In the genomic region with DNA sequence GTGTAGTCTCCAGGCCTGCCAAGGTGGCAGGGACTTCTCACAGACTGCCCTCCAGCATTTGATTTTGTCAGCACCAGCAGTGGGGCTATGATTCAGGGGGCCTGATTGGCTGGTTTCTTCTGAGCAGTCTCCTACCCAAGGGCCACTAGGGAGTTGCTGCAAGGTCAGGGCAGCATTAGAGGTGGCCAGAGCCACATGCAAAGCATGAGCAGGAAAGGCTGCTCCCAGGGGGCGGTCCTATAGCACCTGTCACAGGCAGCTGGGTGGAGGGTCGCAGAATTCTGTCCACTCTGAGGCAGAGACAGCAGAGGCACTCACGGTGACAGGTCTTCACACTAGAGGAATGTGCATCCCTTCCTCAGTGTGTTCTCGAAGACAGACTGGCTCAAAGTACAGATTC, we compare ENCODE assay signal across 16 mouse cellular contexts. TPM values are rescaled to one million over a fixed set of nuclear protein-coding genes. Genes with fewer than 3 reads are reported as not detected.
DNase-seq lines count a peak whose midpoint lies in the region; ATAC-seq lines count a peak whose summit lies in the region.
"Had no signal": no experiment of that assay in that cellular context is flagged by ENCODE, and none has a peak within 500 bp of the region (broad histone marks: within the 10 kb centered on the region; RNA-seq: fewer than 3 reads in every experiment).

No protein-coding gene starts in this region.

- peak overlapping the region; percentile 28; the same call in 1 of the 2 replicates for H3K9ac ChIP-seq in embryonic facial prominence, embryonic 13.5 days
- H3K9ac ChIP-seq in intestine, embryonic 16.5 days (ENCODE audit: low read depth, low read length) = 0 out of 2 replicates have a peak overlapping the region, but pooled peaks have one; percentile 4
- H3K9ac ChIP-seq in intestine, embryonic 15.5 days = no peak overlapping the region
- no peak overlapping the region; the same call in 1 of the 2 replicates for H3K9ac ChIP-seq in midbrain, embryonic 14.5 days (replicated peaks; ENCODE audit: low read length)
- H3K9ac ChIP-seq in hindbrain, embryonic 16.5 days (ENCODE audit: low read depth, low read length) = 0 out of 2 replicates have a peak overlapping the region, but pooled peaks have one; percentile 31
- H3K9ac ChIP-seq: forebrain, embryonic 15.5 days; liver, postnatal 0 days had no signal

- no peak for ATAC-seq in embryonic facial prominence, embryonic 13.5 days (ENCODE audit: insufficient number of reproducible peaks, insufficient read depth, low FRiP score, low TSS enrichment, low read depth)
- ATAC-seq in intestine, embryonic 16.5 days = no peak
- ATAC-seq in intestine, embryonic 15.5 days = no peak
- no peak for ATAC-seq in midbrain, embryonic 14.5 days (ENCODE audit: low FRiP score, low TSS enrichment)
- ATAC-seq in hindbrain, embryonic 16.5 days = no peak
- ATAC-seq: activated CD4-positive, CD25-positive, alpha-beta regulatory T cell, adult 4 months; liver, postnatal 0 days had no signal

- H3K4me2 ChIP-seq in embryonic facial prominence, embryonic 13.5 days = no peak overlapping the region
- H3K4me2 ChIP-seq in intestine, embryonic 16.5 days (ENCODE audit: low read depth, low read length) = no peak overlapping the region
- H3K4me2 ChIP-seq in intestine, embryonic 15.5 days (replicated peaks) = no peak overlapping the region
- H3K4me2 ChIP-seq in midbrain, embryonic 14.5 days (ENCODE audit: low read length) = no peak overlapping the region
- H3K4me2 ChIP-seq in hindbrain, embryonic 16.5 days (ENCODE audit: low read length) = no peak overlapping the region
- H3K4me2 ChIP-seq: forebrain, embryonic 15.5 days had no signal

- H3K27me3 ChIP-seq in embryonic facial prominence, embryonic 13.5 days = no peaks in the 10 kb centered on the region
- H3K27me3 ChIP-seq in embryonic facial prominence, embryonic 10.5 days (replicated peaks; ENCODE audit: low read depth, poor library complexity, severe bottlenecking) = no peaks in the 10 kb centered on the region
- H3K27me3 ChIP-seq in intestine, embryonic 16.5 days (replicated peaks; ENCODE audit: control insufficient read depth, insufficient read depth, low read length) = no peaks in the 10 kb centered on the region
- no peaks in the 10 kb centered on the region for H3K27me3 ChIP-seq in intestine, embryonic 15.5 days (replicated peaks)
- no peaks in the 10 kb centered on the region for H3K27me3 ChIP-seq in midbrain, embryonic 10.5 days (ENCODE audit: low read depth, poor library complexity, severe bottlenecking)
- no peaks in the 10 kb centered on the region for H3K27me3 ChIP-seq in midbrain, embryonic 14.5 days (ENCODE audit: control insufficient read depth, insufficient read depth, low read length)
- no peaks in the 10 kb centered on the region for H3K27me3 ChIP-seq in hindbrain, embryonic 16.5 days (replicated peaks; ENCODE audit: control insufficient read depth, insufficient read depth, low read length)
- H3K27me3 ChIP-seq: forebrain, embryonic 15.5 days had no signal

- H3K4me1 ChIP-seq in embryonic facial prominence, embryonic 13.5 days = peaks cover 80% of the 10 kb centered on the region
- H3K4me1 ChIP-seq in embryonic facial prominence, embryonic 10.5 days = peaks cover 72% of the 10 kb centered on the region
- peaks cover 63% of the 10 kb centered on the region for H3K4me1 ChIP-seq in intestine, embryonic 16.5 days (ENCODE audit: control insufficient read depth, insufficient read depth, low read length)
- H3K4me1 ChIP-seq in intestine, embryonic 15.5 days (replicated peaks) = peaks cover 56% of the 10 kb centered on the region
- H3K4me1 ChIP-seq in midbrain, embryonic 10.5 days = peaks cover 72% of the 10 kb centered on the region
- peaks cover 46% of the 10 kb centered on the region for H3K4me1 ChIP-seq in midbrain, embryonic 14.5 days (ENCODE audit: control insufficient read depth, insufficient read depth, low read length)
- H3K4me1 ChIP-seq in hindbrain, embryonic 16.5 days (ENCODE audit: control insufficient read depth, insufficient read depth, low read depth, low read length) = peaks cover 36% of the 10 kb centered on the region

- H3K4me3 ChIP-seq in embryonic facial prominence, embryonic 13.5 days = no peak overlapping the region
- no peak overlapping the region for H3K4me3 ChIP-seq in embryonic facial prominence, embryonic 10.5 days
- no peak overlapping the region for H3K4me3 ChIP-seq in intestine, embryonic 16.5 days (ENCODE audit: low read length)
- no peak overlapping the region for H3K4me3 ChIP-seq in intestine, embryonic 15.5 days (replicated peaks)
- H3K4me3 ChIP-seq in midbrain, embryonic 10.5 days = no peak overlapping the region
- no peak overlapping the region for H3K4me3 ChIP-seq in midbrain, embryonic 14.5 days (replicated peaks; ENCODE audit: low read depth, low read length)
- no peak overlapping the region for H3K4me3 ChIP-seq in hindbrain, embryonic 16.5 days (ENCODE audit: low read length)
- H3K4me3 ChIP-seq: forebrain, embryonic 15.5 days had no signal

- DNase-seq in embryonic facial prominence, embryonic 10.5 days (ENCODE audit: low spot score) = no peak
- DNase-seq in midbrain, embryonic 10.5 days (ENCODE audit: low spot score) = no peak
- no peak for DNase-seq in midbrain, embryonic 14.5 days
- DNase-seq in retina, embryonic 14.5 days (ENCODE audit: low spot score) = no peak
- DNase-seq: cerebellum, postnatal 25 days; gastrocnemius, postnatal 10 days; layer of hippocampus, adult 9-11 months; liver, postnatal 0 days; right cerebral cortex, postnatal 14 days had no signal

- no peak overlapping the region for H3K27ac ChIP-seq in embryonic facial prominence, embryonic 13.5 days
- no peak overlapping the region for H3K27ac ChIP-seq in embryonic facial prominence, embryonic 10.5 days (replicated peaks)
- no peak overlapping the region for H3K27ac ChIP-seq in intestine, embryonic 16.5 days (ENCODE audit: low read length)
- H3K27ac ChIP-seq in intestine, embryonic 15.5 days = no peak overlapping the region
- H3K27ac ChIP-seq in midbrain, embryonic 10.5 days (replicated peaks) = peak overlapping the region; percentile 67; the same call in 1 of the 2 replicates
- no peak overlapping the region for H3K27ac ChIP-seq in midbrain, embryonic 14.5 days (replicated peaks; ENCODE audit: low read depth, low read length)
- H3K27ac ChIP-seq in hindbrain, embryonic 16.5 days (ENCODE audit: low read depth, low read length) = no peak overlapping the region
- H3K27ac ChIP-seq: forebrain, embryonic 15.5 days; kidney, postnatal 0 days had no signal

- 63% methylated on average over 4 of the region's 4 CpGs for WGBS in embryonic facial prominence, embryonic 13.5 days
- WGBS in embryonic facial prominence, embryonic 10.5 days = 70% methylated on average over 4 of the region's 4 CpGs
- WGBS in intestine, embryonic 16.5 days = 61% methylated on average over 4 of the region's 4 CpGs
- WGBS in intestine, embryonic 15.5 days = 62% methylated on average over 4 of the region's 4 CpGs
- WGBS in midbrain, embryonic 10.5 days = 73% methylated on average over 4 of the region's 4 CpGs
- WGBS in midbrain, embryonic 14.5 days = 62% methylated on average over 4 of the region's 4 CpGs
- WGBS in hindbrain, embryonic 16.5 days = 79% methylated on average over 4 of the region's 4 CpGs

- no peaks in the 10 kb centered on the region for H3K9me3 ChIP-seq in embryonic facial prominence, embryonic 13.5 days
- no peaks in the 10 kb centered on the region for H3K9me3 ChIP-seq in embryonic facial prominence, embryonic 10.5 days
- H3K9me3 ChIP-seq in intestine, embryonic 16.5 days (ENCODE audit: control insufficient read depth, low read length) = no peaks in the 10 kb centered on the region
- H3K9me3 ChIP-seq in intestine, embryonic 15.5 days = no peaks in the 10 kb centered on the region
- peaks cover 4% of the 10 kb centered on the region; the same call in 1 of the 2 replicates for H3K9me3 ChIP-seq in midbrain, embryonic 10.5 days (replicated peaks)
- H3K9me3 ChIP-seq in midbrain, embryonic 14.5 days (ENCODE audit: control insufficient read depth, low read length) = no peaks in the 10 kb centered on the region
- H3K9me3 ChIP-seq in hindbrain, embryonic 16.5 days (ENCODE audit: control insufficient read depth, low read length) = no peaks in the 10 kb centered on the region
- H3K9me3 ChIP-seq: forebrain, embryonic 15.5 days had no signal

- H3K36me3 ChIP-seq in embryonic facial prominence, embryonic 13.5 days = no peaks in the 10 kb centered on the region
- H3K36me3 ChIP-seq in embryonic facial prominence, embryonic 10.5 days (replicated peaks) = peaks cover 6% of the 10 kb centered on the region
- H3K36me3 ChIP-seq in intestine, embryonic 16.5 days (ENCODE audit: control insufficient read depth, insufficient read depth, low read length) = no peaks in the 10 kb centered on the region
- H3K36me3 ChIP-seq in intestine, embryonic 15.5 days = no peaks in the 10 kb centered on the region
- H3K36me3 ChIP-seq in midbrain, embryonic 10.5 days = peaks cover 5% of the 10 kb centered on the region
- no peaks in the 10 kb centered on the region for H3K36me3 ChIP-seq in midbrain, embryonic 14.5 days (ENCODE audit: control insufficient read depth, insufficient read depth, low read length)
- H3K36me3 ChIP-seq in hindbrain, embryonic 16.5 days (ENCODE audit: control insufficient read depth, insufficient read depth, low read length) = no peaks in the 10 kb centered on the region
- H3K36me3 ChIP-seq: forebrain, embryonic 15.5 days had no signal

RNA-seq across cellular contexts. Expression of gene Phf2, which starts 12.1 kb away (rescaled TPM):
- 11.5 and 11.6 TPM in 2 replicates for polyA plus RNA-seq in embryonic facial prominence, embryonic 13.5 days (2015; fragmentation: Nextera tagmentation; extraction: Ambion mirVana)
- polyA plus RNA-seq in embryonic facial prominence, embryonic 10.5 days (2016; fragmentation: Nextera tagmentation; extraction: Ambion mirVana) = 7.5 and 8.1 TPM in 2 replicates
- 3.9 and 4.5 TPM in 2 replicates for polyA plus RNA-seq in intestine, embryonic 16.5 days (2015; fragmentation: Nextera tagmentation; extraction: Ambion mirVana)
- polyA plus RNA-seq in intestine, embryonic 15.5 days (2015; fragmentation: Nextera tagmentation; extraction: Ambion mirVana) = 5.5 and 6.3 TPM in 2 replicates
- polyA plus RNA-seq in midbrain, embryonic 10.5 days (2016; fragmentation: Nextera tagmentation; extraction: Ambion mirVana) = 6.6 and 9.3 TPM in 2 replicates
- 12.1 and 14.3 TPM in 2 replicates for polyA plus RNA-seq in midbrain, embryonic 14.5 days (2014; fragmentation: Nextera tagmentation; extraction: Ambion mirVana)
- polyA plus RNA-seq in hindbrain, embryonic 16.5 days (2015; fragmentation: Nextera tagmentation; extraction: Ambion mirVana) = 6.1 and 7.2 TPM in 2 replicates

Comparison
In these comparisons a context has a peak if more than half of its experiments do, and no peak if none do; other contexts are left out.
1. H3K9ac ChIP-seq: peak in embryonic facial prominence, embryonic 13.5 days (single experiment), intestine, embryonic 16.5 days (single experiment) and hindbrain, embryonic 16.5 days (single experiment); none in intestine, embryonic 15.5 days (single experiment) and midbrain, embryonic 14.5 days (single experiment).